Mouse (Mus musculus): ENCODE measurements around the gene Pfas. TPM values are rescaled to one million over a fixed set of nuclear protein-coding genes. Genes with fewer than 3 reads are reported as not detected.
"Not testable (repeated sequence)": the region's sequence is repeated elsewhere in the genome, so short reads cannot be mapped to it uniquely, and the experiment has no call there.

Pfas gene
- polyA plus RNA-seq, 1 experiment, result 85.3 TPM

GRCm38 (mm10) chr11:69010400-69011323 is 2.4 kb upstream of the Pfas start:
- Histone ChIP-seq H3K36me3 (ENCODE audit: control insufficient read depth, insufficient read depth, low read length, poor library complexity, severe bottlenecking) (peaks cover 13% of the 10 kb centered on the region), H3K9ac (ENCODE audit: low read depth, poor library complexity, severe bottlenecking) (peak overlapping the region; percentile 89), H3K27ac (ENCODE audit: insufficient read depth, low read length) (peak overlapping the region; percentile 30; the same call in 1 of the 2 replicates), H3K9me3 (replicated peaks; ENCODE audit: control insufficient read depth, insufficient read depth, low read length, poor library complexity, severe bottlenecking) (no peaks in the 10 kb centered on the region), H3K27me3 (ENCODE audit: control insufficient read depth, insufficient read depth, low read length, poor library complexity, severe bottlenecking) (no peaks in the 10 kb centered on the region), H3K4me1 (ENCODE audit: control insufficient read depth, insufficient read depth, low read length) (no peaks in the 10 kb centered on the region), H3K4me3 (ENCODE audit: low read depth, low read length) (no peak overlapping the region; the same call in 1 of the 2 replicates)
- TF ChIP-seq POLR2A (IDR thresholded peaks at IDR 0.05; ENCODE audit: insufficient read depth, low read length) (no peak), EP300 (IDR thresholded peaks at IDR 0.05; ENCODE audit: insufficient read depth, low read depth, low read length) (no peak), CTCF (IDR thresholded peaks at IDR 0.05; ENCODE audit: low read depth, low read length) (no peak)

GRCm38 (mm10) chr11:69009508-69009907 is 1.2 kb upstream of the Pfas start:
- Histone ChIP-seq H3K9me3 (replicated peaks; ENCODE audit: control insufficient read depth, insufficient read depth, low read length, poor library complexity, severe bottlenecking) (no peaks in the 10 kb centered on the region), H3K27ac (ENCODE audit: insufficient read depth, low read length) (peak overlapping the region; percentile 51; the same call in 1 of the 2 replicates), H3K36me3 (ENCODE audit: control insufficient read depth, insufficient read depth, low read length, poor library complexity, severe bottlenecking) (peaks cover 23% of the 10 kb centered on the region), H3K4me3 (ENCODE audit: low read depth, low read length) (no peak overlapping the region), H3K9ac (ENCODE audit: low read depth, poor library complexity, severe bottlenecking) (0 out of 2 replicates have a peak overlapping the region, but pooled peaks have one; percentile 27), H3K4me1 (ENCODE audit: control insufficient read depth, insufficient read depth, low read length) (no peaks in the 10 kb centered on the region), H3K27me3 (ENCODE audit: control insufficient read depth, insufficient read depth, low read length, poor library complexity, severe bottlenecking) (no peaks in the 10 kb centered on the region)
- TF ChIP-seq POLR2A (IDR thresholded peaks at IDR 0.05; ENCODE audit: insufficient read depth, low read length) (no peak), EP300 (IDR thresholded peaks at IDR 0.05; ENCODE audit: insufficient read depth, low read depth, low read length) (no peak), CTCF (IDR thresholded peaks at IDR 0.05; ENCODE audit: low read depth, low read length) (no peak)

- not testable (repeated sequence) for H3K4me1 ChIP-seq (ENCODE audit: control insufficient read depth, insufficient read depth, low read length); H3K27ac ChIP-seq (ENCODE audit: insufficient read depth, low read length); H3K27me3 ChIP-seq (ENCODE audit: control insufficient read depth, insufficient read depth, low read length, poor library complexity, severe bottlenecking); H3K4me3 ChIP-seq (ENCODE audit: low read depth, low read length); H3K9me3 ChIP-seq (replicated peaks; ENCODE audit: control insufficient read depth, insufficient read depth, low read length, poor library complexity, severe bottlenecking)
- Histone ChIP-seq H3K9ac (ENCODE audit: low read depth, poor library complexity, severe bottlenecking) (0 out of 2 replicates have a peak overlapping the region, but pooled peaks have one; percentile 81), H3K36me3 (ENCODE audit: control insufficient read depth, insufficient read depth, low read length, poor library complexity, severe bottlenecking) (peaks cover 48% of the 10 kb centered on the region)
Measured at GRCm38 (mm10) chr11:69006575-69006974, 1.7 kb downstream of the Pfas start.

GRCm38 (mm10) chr11:69005193-69005592 is 3.1 kb downstream of the Pfas start:
- Histone ChIP-seq H3K27me3 (ENCODE audit: control insufficient read depth, insufficient read depth, low read length, poor library complexity, severe bottlenecking) (no peaks in the 10 kb centered on the region), H3K9ac (ENCODE audit: low read depth, poor library complexity, severe bottlenecking) (no peak overlapping the region), H3K27ac (ENCODE audit: insufficient read depth, low read length) (no peak overlapping the region), H3K36me3 (ENCODE audit: control insufficient read depth, insufficient read depth, low read length, poor library complexity, severe bottlenecking) (peaks cover 62% of the 10 kb centered on the region), H3K4me3 (ENCODE audit: low read depth, low read length) (no peak overlapping the region), H3K4me1 (ENCODE audit: control insufficient read depth, insufficient read depth, low read length) (no peaks in the 10 kb centered on the region), H3K9me3 (replicated peaks; ENCODE audit: control insufficient read depth, insufficient read depth, low read length, poor library complexity, severe bottlenecking) (no peaks in the 10 kb centered on the region)
- TF ChIP-seq CTCF (IDR thresholded peaks at IDR 0.05; ENCODE audit: low read depth, low read length), result no peak
- TF ChIP-seq POLR2A (IDR thresholded peaks at IDR 0.05; ENCODE audit: insufficient read depth, low read length), result no peak
- TF ChIP-seq EP300 (IDR thresholded peaks at IDR 0.05; ENCODE audit: insufficient read depth, low read depth, low read length), result no peak

- Histone ChIP-seq H3K4me3 (ENCODE audit: low read depth, low read length) (no peak overlapping the region), H3K27me3 (ENCODE audit: control insufficient read depth, insufficient read depth, low read length, poor library complexity, severe bottlenecking) (no peaks in the 10 kb centered on the region), H3K27ac (ENCODE audit: insufficient read depth, low read length) (no peak overlapping the region), H3K4me1 (ENCODE audit: control insufficient read depth, insufficient read depth, low read length) (no peaks in the 10 kb centered on the region), H3K9me3 (replicated peaks; ENCODE audit: control insufficient read depth, insufficient read depth, low read length, poor library complexity, severe bottlenecking) (no peaks in the 10 kb centered on the region), H3K36me3 (ENCODE audit: control insufficient read depth, insufficient read depth, low read length, poor library complexity, severe bottlenecking) (peaks cover 78% of the 10 kb centered on the region), H3K9ac (ENCODE audit: low read depth, poor library complexity, severe bottlenecking) (no peak overlapping the region)
- peak; percentile 37 for TF ChIP-seq CTCF (IDR thresholded peaks at IDR 0.05; ENCODE audit: low read depth, low read length)
- TF ChIP-seq POLR2A (IDR thresholded peaks at IDR 0.05; ENCODE audit: insufficient read depth, low read length), result no peak
Measured at GRCm38 (mm10) chr11:69003592-69003991, 4.7 kb downstream of the Pfas start.

- H3K4me1 ChIP-seq (ENCODE audit: control insufficient read depth, insufficient read depth, low read length); H3K27ac ChIP-seq (ENCODE audit: insufficient read depth, low read length); H3K9ac ChIP-seq (ENCODE audit: low read depth, poor library complexity, severe bottlenecking); H3K9me3 ChIP-seq (replicated peaks; ENCODE audit: control insufficient read depth, insufficient read depth, low read length, poor library complexity, severe bottlenecking); H3K4me3 ChIP-seq (ENCODE audit: low read depth, low read length); H3K27me3 ChIP-seq (ENCODE audit: control insufficient read depth, insufficient read depth, low read length, poor library complexity, severe bottlenecking): not testable (repeated sequence)
- peaks cover 86% of the 10 kb centered on the region for H3K36me3 ChIP-seq (ENCODE audit: control insufficient read depth, insufficient read depth, low read length, poor library complexity, severe bottlenecking)
Measured at GRCm38 (mm10) chr11:69002782-69003181, 5.5 kb downstream of the Pfas start.
